Mouse (Mus musculus): ENCODE results near the gene Lrrc8b.

- TF ChIP-seq CTCF (IDR thresholded peaks at IDR 0.05; ENCODE audit: low read depth) (no peak), EP300 (optimal IDR thresholded peaks at IDR 0.05) (no peak)
Observed at GRCm38 (mm10) chr5:105484891-105485290, 69.3 kb downstream of the Lrrc8b start.

Measured in stomach, postnatal 0 days (tissue).